Mouse (Mus musculus) gastrocnemius, postnatal 25 days (tissue): ENCODE data around the gene Zbtb9. TPM values are rescaled to one million over a fixed set of nuclear protein-coding genes. Genes with fewer than 3 reads are reported as not detected.
A peak's percentile ranks its signal among the peaks of the same experiment; 100 is the strongest.

Source experiments
- DNase-seq: peaks from one replicate; pipeline ENCODE4 v3.0.0; 2022
- total RNA-seq, 2 experiments: library from RNA; stranded (reverse); gene quantifications; 1 replicate in 1 of 2; 2 replicates in 1 of 2; pipeline ENCODE4 v1.2.3; 2021

Zbtb9 gene
- total RNA-seq, 2 experiments from 2014 or later = 0.43 to 0.92 TPM

GRCm38 (mm10) chr17:27011998-27012672, 39.2 kb downstream of the Zbtb9 start:
- DNase-seq = no peak

DNA sequence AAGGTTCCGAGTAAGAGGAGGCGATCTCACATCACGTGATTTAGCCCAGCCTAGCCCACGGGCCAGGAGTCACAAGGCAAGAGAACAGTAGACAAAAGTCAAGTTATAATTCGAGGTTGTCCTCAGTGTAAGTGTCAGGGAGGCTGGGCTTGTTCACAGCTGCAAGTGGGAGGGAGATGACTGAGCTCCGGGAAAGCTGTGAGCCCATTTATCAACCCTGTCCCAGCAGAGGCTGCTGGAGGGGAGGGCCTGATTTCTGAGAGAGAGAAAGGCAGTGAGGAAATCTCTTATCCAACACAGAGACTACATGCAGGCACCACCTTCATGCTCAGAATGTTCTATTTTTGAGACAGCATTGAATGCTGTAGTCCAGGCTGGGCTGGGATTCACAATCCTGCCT, 39.9 kb downstream of the Zbtb9 start:
- DNase-seq = no peak

DNA sequence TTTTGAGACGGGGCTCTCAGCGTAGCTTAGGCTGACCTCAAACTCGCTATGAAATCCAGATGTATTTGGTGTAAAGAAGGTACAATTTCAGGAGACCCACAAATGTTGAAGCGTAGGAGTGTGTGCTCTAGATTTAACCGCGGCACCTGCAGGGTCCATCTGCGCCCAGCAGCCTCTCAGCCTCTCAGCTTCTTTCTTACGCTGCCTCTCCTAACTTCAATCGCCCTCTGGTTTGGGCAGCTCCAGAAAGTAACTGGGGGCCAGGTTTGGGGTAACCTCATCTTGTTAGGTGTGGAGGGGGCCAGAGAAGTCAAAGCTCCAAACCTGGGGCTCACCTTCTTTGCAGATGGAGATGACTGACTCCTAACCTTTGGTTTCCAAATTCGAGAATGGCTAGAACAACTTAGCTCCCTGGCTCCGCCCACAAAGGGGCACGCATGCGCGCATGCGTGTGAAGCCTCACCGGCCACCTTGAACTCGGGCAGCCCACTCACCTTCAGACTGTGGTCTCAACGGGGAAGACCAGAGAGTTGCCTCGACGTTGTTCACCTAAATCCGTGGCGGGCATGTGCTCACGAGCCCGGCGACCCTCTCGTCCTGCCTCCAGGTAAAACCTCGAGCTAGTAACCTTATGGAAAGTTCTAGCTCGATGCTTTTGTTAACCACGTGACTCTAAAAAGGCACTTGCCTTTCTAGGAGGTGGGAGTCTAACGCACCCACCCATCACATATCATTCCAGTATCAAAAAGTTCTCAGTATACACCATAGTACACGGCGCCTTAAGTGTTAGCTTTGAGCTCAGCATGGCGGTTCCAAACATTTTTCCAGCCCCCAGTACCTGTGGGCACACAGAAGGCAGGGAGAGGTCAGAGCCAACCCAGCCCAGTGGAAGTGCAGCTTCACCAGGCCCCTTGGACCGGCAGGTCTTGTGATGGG, 44.9 kb downstream of the Zbtb9 start:
- peak; percentile 81 for DNase-seq

DNA sequence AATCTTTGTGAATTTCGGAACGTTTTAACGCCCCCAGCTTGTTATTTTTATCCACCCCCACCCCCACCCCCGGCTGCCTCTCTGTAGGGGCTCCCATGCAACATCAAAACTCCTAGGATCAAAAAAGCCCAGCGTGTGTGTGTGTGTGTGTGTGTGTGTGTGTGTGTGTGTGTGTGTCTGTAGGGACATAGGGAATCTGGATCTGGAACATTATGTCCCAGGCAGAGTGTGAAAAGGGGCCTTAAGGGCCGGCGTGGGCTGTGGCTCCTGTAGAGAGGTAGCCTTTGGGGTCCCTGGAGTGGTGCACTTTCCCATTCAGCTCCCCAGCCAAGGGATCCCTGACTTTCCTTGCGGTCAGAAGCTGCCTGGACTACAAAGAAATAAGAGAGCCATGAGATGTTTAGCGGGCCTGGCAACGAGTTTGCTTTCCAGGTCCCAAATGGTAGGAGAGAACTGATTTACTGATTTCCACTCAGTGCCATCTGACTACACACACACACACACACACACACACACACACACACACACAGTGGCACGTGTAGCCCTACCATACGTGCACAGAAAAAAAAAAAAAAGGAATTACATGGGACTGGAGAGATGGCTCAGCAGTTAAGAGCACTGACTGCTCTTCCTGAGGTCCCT, 45.7 kb downstream of the Zbtb9 start:
- DNase-seq = no peak

GRCm38 (mm10) chr17:27021076-27021475, 48.1 kb downstream of the Zbtb9 start:
- DNase-seq = no peak

DNA sequence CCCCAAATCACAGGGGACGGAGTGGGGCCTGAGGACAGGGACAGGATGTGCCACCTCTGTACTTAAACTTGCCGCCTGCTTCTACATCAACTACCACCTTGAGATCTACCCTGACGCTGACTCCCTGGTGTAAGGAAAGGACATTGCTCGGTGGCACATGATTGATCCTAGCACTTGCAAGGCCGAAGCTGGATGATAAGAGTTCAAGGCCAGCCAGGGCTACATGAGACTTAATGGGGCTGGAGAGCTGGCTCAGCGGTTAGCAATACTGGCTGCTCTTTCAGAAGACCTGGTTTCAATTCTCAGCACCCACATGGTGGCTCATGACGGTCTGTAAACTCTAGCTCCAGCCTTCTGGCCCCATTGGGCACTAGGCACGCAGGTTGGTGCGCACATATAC, 48.8 kb downstream of the Zbtb9 start:
- DNase-seq = no peak

DNA sequence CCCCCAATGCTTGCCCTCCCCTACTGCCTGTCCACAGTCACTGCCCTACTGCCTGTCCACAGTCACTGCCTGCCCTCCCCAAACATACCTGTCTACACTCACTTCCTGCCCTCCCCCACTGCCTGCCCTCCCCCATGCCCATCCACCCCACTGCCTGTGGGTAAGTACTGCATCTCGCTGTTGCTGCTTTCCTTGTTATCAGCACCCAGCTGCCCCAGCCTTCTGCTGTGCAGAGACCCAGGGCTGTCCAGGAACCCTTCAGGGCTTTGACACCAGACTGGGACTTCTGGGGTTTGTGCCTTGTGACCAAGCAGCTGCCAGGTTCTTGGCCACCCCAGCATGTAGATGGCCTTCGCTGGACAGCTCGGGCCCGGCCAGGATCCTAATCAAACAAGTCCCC, 50.4 kb downstream of the Zbtb9 start:
- no peak for DNase-seq

DNA sequence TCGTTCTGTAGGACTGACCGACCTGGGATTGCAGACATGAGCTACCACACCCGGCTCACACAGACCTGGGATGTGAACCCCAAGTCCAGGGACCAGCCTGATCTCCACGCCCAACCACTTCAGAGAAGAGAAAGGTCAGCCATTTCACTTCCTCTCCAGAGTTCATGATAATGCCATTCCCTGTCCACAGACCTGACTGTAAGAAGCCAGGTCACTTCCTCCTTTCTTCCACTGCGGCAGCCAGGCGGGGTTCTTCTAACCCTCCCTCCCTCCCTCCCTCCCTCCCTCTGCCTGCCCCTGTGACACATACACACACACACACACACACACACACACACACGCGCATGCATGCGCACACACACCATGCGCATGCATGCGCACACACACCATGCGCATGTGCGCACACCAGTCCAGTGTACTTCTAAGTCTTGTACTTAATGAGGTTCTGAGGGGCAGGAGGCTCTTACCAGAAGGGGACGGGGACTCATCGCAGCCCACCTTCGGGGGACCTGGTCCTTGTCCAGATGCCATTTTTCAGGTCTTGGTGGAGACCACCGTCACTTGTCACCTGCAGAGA, 52.4 kb downstream of the Zbtb9 start:
- no peak for DNase-seq

DNA sequence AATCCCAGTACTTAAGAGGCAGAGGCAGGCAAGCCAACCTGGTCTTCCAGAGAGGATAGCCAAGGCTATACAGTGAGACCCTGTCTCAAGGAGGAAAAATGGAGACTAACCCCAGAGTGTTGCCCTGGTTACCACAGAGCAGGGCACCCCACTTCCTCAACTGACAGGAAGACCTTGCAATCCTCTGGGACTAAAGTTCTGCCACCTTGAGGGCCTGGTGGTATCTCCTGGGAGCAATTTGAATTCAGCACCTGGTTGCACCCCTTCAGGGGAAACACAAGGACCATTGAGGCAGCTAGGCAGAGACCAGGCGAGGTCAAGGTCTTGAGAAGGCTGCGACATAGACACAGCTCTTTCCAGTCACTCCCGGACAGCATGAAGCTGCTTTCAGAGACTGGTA, 53.0 kb downstream of the Zbtb9 start:
- DNase-seq = no peak

DNA sequence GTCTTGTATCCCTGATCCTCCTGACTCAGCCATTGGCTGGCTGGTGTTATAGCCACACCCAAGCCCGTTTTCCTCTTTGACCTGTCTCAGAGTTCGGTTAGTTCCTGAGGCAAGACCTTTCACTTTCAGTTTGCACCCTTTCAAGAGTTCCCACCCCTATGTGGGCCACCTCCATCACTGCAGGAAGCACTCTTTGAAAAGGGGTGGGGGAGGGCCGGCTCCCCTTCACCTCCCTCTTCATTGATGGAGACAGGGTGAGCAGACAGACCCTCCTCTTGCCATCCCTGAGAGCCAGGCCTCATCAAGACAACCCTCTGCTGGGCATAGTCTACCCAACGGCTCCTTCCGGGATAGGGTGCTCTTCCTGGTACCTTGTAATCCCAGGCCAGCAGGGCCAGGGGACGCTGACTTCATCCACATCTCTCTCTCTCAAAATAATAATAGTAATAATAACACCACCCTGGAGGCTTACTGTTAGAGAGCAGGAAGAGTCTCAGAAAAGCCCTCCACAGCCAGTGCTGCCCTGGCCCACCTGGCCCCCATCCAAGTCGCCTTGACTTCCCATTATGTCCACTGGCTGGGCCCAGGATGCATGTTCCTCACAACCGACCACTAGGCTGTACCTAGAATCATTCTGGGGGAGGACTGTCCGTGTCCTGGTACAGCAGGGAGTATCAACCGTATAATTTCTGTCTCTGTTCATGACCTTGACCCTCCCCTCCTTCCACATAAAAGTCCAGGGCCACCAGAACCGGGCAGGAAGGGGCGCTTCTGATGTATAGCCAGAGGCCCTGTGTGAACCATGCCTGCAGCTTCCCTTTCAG, 54.7 kb downstream of the Zbtb9 start:
- no peak for DNase-seq

- DNase-seq = peak; percentile 83
These were observed 55.4 kb downstream of the Zbtb9 start for GRCm38 (mm10) chr17:27028284-27028795.

DNA sequence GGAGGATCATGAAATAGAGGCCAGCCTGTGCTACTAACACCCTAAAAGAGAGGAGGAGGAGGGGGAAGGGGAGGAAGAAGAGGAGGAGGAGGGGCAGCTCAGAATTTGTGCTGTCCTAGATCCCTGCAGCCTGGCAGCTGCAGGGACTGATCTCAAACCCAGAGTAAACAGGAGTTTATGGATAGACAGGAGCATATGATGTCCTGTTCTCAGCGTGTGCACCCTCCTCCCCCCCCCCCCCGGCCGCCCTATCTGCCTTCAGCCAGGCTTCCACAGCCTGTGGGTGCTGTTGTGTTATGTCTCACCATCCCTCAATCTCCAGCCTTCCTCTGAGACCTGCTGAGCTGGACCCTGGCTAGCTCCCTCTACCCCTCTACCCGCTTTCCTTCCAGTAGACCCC, 55.9 kb downstream of the Zbtb9 start, which contains the start of gene Bak1:
Gene Bak1, minus strand, starts transcription at position 101 of the 400 bp plus-strand sequence.
- DNase-seq = no peak

DNA sequence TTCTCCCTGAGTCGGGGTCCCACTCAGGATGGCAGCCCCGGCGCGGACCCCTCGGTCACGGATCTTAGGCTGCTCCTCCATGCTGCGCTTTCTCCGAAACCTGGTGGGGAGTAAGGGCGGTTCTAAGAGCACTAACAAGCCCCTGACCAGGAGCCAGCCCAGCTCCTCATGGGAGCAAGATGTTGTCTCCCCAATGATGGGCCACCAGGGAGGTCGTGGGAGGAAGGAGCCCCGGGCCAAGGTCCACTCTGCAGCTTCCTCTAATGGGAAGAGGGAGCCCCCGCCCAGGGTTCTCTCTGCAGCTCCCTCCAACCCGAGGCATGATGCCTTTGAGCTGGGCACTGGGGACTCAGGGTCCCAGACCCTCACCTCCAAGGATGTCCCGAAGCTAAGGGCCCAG, 56.5 kb downstream of the Zbtb9 start:
- DNase-seq = no peak

DNA sequence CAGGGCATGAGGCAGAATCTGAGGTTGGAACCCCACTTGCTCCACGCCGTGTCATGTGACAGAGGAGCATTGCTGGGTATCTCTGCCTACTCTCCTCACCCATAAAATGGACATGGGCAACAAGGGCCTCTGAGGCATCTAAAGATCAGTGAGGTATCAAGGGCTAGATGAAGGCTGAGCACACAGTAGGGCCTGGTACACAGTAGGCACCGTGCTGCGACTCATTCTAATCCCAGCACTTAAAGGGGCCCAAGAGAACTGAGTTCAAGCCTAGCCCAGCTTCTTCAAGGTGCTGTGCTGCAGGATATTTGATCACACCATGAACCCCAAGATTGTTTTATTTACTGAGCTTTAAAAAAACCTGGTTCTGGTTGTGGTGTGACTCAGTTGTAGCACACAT, 57.9 kb downstream of the Zbtb9 start:
- DNase-seq = no peak

GRCm38 (mm10) chr17:27032328-27032727, 59.4 kb downstream of the Zbtb9 start:
- DNase-seq = no peak

- no peak for DNase-seq
These were observed 59.9 kb downstream of the Zbtb9 start for GRCm38 (mm10) chr17:27032869-27033268.

DNA sequence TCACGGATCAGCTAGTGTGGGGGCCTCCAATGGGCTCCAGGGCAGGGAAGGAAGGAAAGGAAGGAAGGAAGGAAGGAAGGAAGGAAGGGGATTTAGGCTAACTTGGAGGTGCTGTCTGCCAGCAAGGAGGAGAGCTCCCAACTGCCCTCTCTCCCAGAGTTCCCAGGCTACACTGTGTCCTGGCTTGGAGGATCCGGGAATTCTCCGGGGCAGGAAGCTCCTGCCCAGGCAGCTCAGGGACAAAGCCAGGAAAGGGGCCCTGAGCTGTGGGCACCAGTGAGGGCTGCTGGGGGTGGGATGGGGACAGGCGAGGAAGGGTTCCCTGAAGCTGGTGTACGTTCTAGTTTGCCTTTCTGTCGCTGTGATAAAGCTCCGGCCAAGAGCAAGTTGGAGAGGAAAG, 63.5 kb downstream of the Zbtb9 start:
- DNase-seq = no peak

DNA sequence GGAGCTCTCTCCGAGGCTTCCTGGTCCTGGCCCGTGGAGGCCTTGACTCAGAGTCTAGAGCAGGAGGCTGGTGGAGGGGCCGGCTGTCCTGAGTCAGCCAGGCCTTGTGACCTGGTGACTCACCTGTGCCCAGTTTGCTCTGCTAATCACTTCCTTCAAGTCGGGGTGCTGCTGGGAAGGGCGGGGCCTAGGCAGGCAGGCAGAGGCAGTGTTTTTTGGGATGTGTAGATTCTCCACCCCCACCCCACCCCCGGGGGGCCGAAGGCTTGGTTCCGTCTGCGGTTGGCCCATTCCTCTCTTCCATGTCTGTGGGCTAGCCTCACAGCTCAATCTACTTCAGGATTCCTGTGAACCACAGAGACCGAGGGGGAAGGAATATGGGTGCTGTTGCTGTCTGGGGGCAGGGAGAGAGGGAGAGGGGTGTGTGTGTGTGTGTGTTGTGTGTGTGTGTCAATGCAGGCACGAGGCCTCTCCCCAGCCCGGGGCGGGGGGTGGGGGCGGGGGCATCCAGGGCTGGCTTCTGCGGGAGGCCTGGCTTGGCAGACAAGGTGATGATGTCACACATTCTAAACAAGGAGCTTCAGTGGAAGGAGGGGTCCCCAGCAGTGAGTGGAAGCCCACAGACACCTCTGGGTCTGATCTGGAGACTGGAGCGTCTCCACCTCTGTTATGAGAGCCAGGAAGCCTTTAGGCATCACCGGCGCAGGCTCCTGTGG, 65.5 kb downstream of the Zbtb9 start:
- no peak for DNase-seq

- no peak for DNase-seq
These were observed 66.6 kb downstream of the Zbtb9 start for GRCm38 (mm10) chr17:27039432-27040102.
